Mouse (Mus musculus) right cerebral cortex, postnatal 14 days (tissue): Measurements from ENCODE around the gene Gabarapl1.
"Not testable (repeated sequence)": the region's sequence is repeated elsewhere in the genome, so short reads cannot be mapped to it uniquely, and the experiment has no call there.

Experiments used
- DNase-seq: peaks from one replicate; pipeline ENCODE4 v3.0.0; 2022

Gene Gabarapl1

GRCm38 (mm10) chr6:129532942-129533860 is at the start of gene Gabarapl1:
TSS of gene Gabarapl1 (plus strand) at chr6:129533160.
- peak; percentile 78 for DNase-seq

GRCm38 (mm10) chr6:129494924-129495323 is 38.0 kb upstream of the Gabarapl1 start:
- no peak for DNase-seq

- no peak for DNase-seq
Measured at GRCm38 (mm10) chr6:129497345-129498218, 35.4 kb upstream of the Gabarapl1 start.

GRCm38 (mm10) chr6:129499516-129499915 is 33.4 kb upstream of the Gabarapl1 start:
- not testable (repeated sequence) for DNase-seq

GRCm38 (mm10) chr6:129503471-129503870 is 29.5 kb upstream of the Gabarapl1 start:
- DNase-seq, result no peak

- DNase-seq, result no peak
Measured at GRCm38 (mm10) chr6:129507024-129507423, 25.9 kb upstream of the Gabarapl1 start, which contains the start of gene Olr1. TSS of gene Olr1 (minus strand) at chr6:129507165.

- no peak for DNase-seq
Measured at GRCm38 (mm10) chr6:129510120-129510911, 22.6 kb upstream of the Gabarapl1 start.

- no peak for DNase-seq
Measured at GRCm38 (mm10) chr6:129512367-129512766, 20.6 kb upstream of the Gabarapl1 start, which contains the start of gene Tmem52b. TSS of gene Tmem52b (plus strand) at chr6:129512555.

- DNase-seq, result no peak
Measured at GRCm38 (mm10) chr6:129512868-129513267, 20.1 kb upstream of the Gabarapl1 start.

- DNase-seq, result no peak
Measured at GRCm38 (mm10) chr6:129513409-129513808, 19.6 kb upstream of the Gabarapl1 start.

GRCm38 (mm10) chr6:129514376-129514775 is 18.6 kb upstream of the Gabarapl1 start:
- DNase-seq, result no peak

GRCm38 (mm10) chr6:129515068-129515467 is 17.9 kb upstream of the Gabarapl1 start:
- DNase-seq, result no peak

GRCm38 (mm10) chr6:129516388-129516787 is 16.6 kb upstream of the Gabarapl1 start:
- DNase-seq, result no peak

- DNase-seq, result no peak
Measured at GRCm38 (mm10) chr6:129517752-129518408, 15.1 kb upstream of the Gabarapl1 start.

- no peak for DNase-seq
Measured at GRCm38 (mm10) chr6:129526069-129526468, 6.9 kb upstream of the Gabarapl1 start.

GRCm38 (mm10) chr6:129527416-129527815 is 5.5 kb upstream of the Gabarapl1 start:
- DNase-seq, result no peak

GRCm38 (mm10) chr6:129529605-129530004 is 3.4 kb upstream of the Gabarapl1 start:
- no peak for DNase-seq

- no peak for DNase-seq
Measured at GRCm38 (mm10) chr6:129530261-129530660, 2.7 kb upstream of the Gabarapl1 start.

GRCm38 (mm10) chr6:129532556-129532941 is 411 bp upstream of the Gabarapl1 start:
- peak; percentile 64 for DNase-seq

GRCm38 (mm10) chr6:129534057-129534456 is 1.1 kb downstream of the Gabarapl1 start:
- no peak for DNase-seq

GRCm38 (mm10) chr6:129534627-129535190 is 1.7 kb downstream of the Gabarapl1 start:
- DNase-seq, result no peak

GRCm38 (mm10) chr6:129535723-129536122 is 2.8 kb downstream of the Gabarapl1 start:
- no peak for DNase-seq
